9 mouse cellular contexts compared by ENCODE assay signal in the genomic region with DNA sequence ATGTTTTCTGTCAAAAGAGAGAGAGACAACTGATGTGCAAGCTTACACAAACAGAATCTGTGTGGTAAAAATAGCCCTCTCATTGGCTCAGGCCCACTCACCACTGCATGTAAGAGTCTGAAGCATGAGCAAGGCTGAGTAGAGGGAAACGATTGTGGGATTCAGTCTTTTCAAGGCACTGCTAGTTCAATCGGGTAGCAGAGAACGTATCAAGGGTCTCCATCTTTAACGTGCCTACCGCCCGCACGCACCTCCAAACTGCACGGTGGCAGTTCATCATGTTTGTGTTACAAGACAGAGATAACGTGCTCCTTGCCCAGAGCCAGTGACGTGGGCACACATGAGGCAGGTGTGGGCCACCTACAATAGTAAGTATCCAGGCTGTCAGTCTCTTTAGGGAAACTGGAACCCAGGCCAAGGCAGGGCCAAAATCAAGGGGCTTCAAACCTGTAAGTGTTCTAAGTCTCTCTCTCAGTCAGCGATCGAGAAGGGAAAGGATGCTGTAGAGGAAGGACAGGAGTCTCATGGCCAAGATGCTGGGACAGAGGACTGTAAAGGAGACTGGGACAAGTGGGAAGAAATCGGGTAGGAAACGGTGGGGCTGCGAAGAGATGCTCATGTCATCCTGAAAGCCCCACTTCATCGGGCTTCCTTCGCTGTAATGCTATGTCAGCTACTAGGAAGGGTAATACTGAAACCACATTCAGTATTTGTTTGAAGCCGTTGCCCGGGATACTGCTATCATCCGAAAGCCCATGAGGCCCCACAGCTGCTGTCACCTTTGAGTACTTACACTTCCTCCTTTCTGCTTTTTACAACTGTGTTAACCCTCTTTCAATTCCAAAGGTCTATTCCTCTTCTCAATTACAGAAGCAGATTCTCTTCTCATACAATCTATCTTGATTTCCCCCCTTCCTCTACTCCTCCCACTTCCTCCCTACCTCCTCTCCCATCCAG. TPM values are rescaled to one million over a fixed set of nuclear protein-coding genes. Genes with fewer than 3 reads are reported as not detected.
DNase-seq lines count a peak whose midpoint lies in the region; ATAC-seq lines count a peak whose summit lies in the region.
"Had no signal": no experiment of that assay in that cellular context is flagged by ENCODE, and none has a peak within 500 bp of the region (broad histone marks: within the 10 kb centered on the region; RNA-seq: fewer than 3 reads in every experiment).

No protein-coding gene starts in this region.

- no peak overlapping the region for H3K27ac ChIP-seq in liver, embryonic 13.5 days
- H3K27ac ChIP-seq in lung, embryonic 15.5 days: no peak overlapping the region
- H3K27ac ChIP-seq: limb, embryonic 13.5 days had no signal

- no peak overlapping the region for H3K4me3 ChIP-seq in liver, embryonic 13.5 days (replicated peaks)
- no peak overlapping the region for H3K4me3 ChIP-seq in lung, embryonic 15.5 days
- H3K4me3 ChIP-seq: limb, embryonic 13.5 days had no signal

- H3K4me1 ChIP-seq in liver, embryonic 13.5 days (replicated peaks): peaks cover 4% of the 10 kb centered on the region; the same call in 1 of the 2 replicates
- H3K4me1 ChIP-seq in lung, embryonic 15.5 days: no peaks in the 10 kb centered on the region

- H3K27me3 ChIP-seq in liver, embryonic 13.5 days: no peaks in the 10 kb centered on the region
- H3K27me3 ChIP-seq in lung, embryonic 15.5 days: no peaks in the 10 kb centered on the region
- H3K27me3 ChIP-seq: limb, embryonic 13.5 days had no signal

- H3K9me3 ChIP-seq in liver, embryonic 13.5 days (replicated peaks): no peaks in the 10 kb centered on the region
- no peaks in the 10 kb centered on the region for H3K9me3 ChIP-seq in lung, embryonic 15.5 days
- H3K9me3 ChIP-seq: limb, embryonic 13.5 days had no signal

- H3K36me3 ChIP-seq in liver, embryonic 13.5 days: peaks cover 4% of the 10 kb centered on the region; the same call in 1 of the 2 replicates
- H3K36me3 ChIP-seq in lung, embryonic 15.5 days: 0 out of 2 replicates have a peak, but pooled peaks cover 8% of the 10 kb centered on the region

- no peak for ATAC-seq in liver, embryonic 13.5 days (ENCODE audit: low read depth)
- 0 out of 2 replicates have a peak, but pooled peaks have one; percentile 42 for ATAC-seq in lung, embryonic 15.5 days (ENCODE audit: borderline replicate concordance, extremely low read depth, low FRiP score, low TSS enrichment)
- no peak for ATAC-seq in erythroblast, adult 5-6 weeks (replicated peaks; ENCODE audit: low FRiP score, poor library complexity, severe bottlenecking)

- DNase-seq in liver, embryonic 13.5 days: no peak
- DNase-seq in liver: no peak
- DNase-seq in heart, adult 8-10 months (ENCODE audit: low spot score): peak; percentile 47
- DNase-seq in spleen, postnatal 14 days (ENCODE audit: low spot score in 2 of 2): peak; percentile 8 to 46
- DNase-seq in frontal cortex, postnatal 14 days (ENCODE audit: low spot score in 2 of 2): no peak
- no peak for DNase-seq in frontal cortex, postnatal 25 days (ENCODE audit: low spot score in 2 of 2)

- WGBS in liver, embryonic 13.5 days (ENCODE audit: insufficient replicate concordance): 49% methylated on average over 20 of the region's 20 CpGs
- WGBS in lung, embryonic 15.5 days: 80% methylated on average over 20 of the region's 20 CpGs

- H3K9ac ChIP-seq in liver, embryonic 13.5 days: no peak overlapping the region
- no peak overlapping the region for H3K9ac ChIP-seq in lung, embryonic 15.5 days
- H3K9ac ChIP-seq: limb, embryonic 13.5 days had no signal

- 0 out of 2 replicates have a peak overlapping the region, but pooled peaks have one; percentile 8 for H3K4me2 ChIP-seq in liver, embryonic 13.5 days
- H3K4me2 ChIP-seq in lung, embryonic 15.5 days: no peak overlapping the region
- H3K4me2 ChIP-seq: limb, embryonic 13.5 days had no signal

RNA-seq across cellular contexts. Expression of a gene that starts 14.3 kb away (rescaled TPM):
- 4.2 and 4.8 TPM in 2 replicates for polyA plus RNA-seq in liver, embryonic 13.5 days (2015; fragmentation: Nextera tagmentation; extraction: Ambion mirVana)
- 10 to 100 TPM; 72.7 to 80.8 (median 76.4) TPM for total RNA-seq in heart, adult 8-10 months (2022)
- polyA plus RNA-seq in lung, embryonic 15.5 days (2015; fragmentation: Nextera tagmentation; extraction: Ambion mirVana): 31.5 and 34.1 TPM in 2 replicates
- total RNA-seq in erythroblast, adult 5-6 weeks (2015; ENCODE audit: low replicate concordance): 3.1 and 7.3 TPM in 2 replicates
- total RNA-seq in erythroblast, adult 5-6 weeks (2017; ENCODE audit: low replicate concordance): 4.8 and 4.9 TPM in 2 replicates

Comparison
In these comparisons a context has a peak if more than half of its experiments do, and no peak if none do; other contexts are left out.
1. DNase-seq: peak in heart, adult 8-10 months (single experiment) and spleen, postnatal 14 days (2 of 2); none in liver, embryonic 13.5 days (single experiment), liver (single experiment), frontal cortex, postnatal 14 days (0 of 2) and frontal cortex, postnatal 25 days (0 of 2).
2. RNA of a gene that starts 14.3 kb away (total RNA-seq): 72.7 to 80.8 TPM in heart, adult 8-10 months; 3.1 to 7.3 TPM in erythroblast, adult 5-6 weeks; every median in the first group is over 4 times any median in the second.